Mouse (Mus musculus): ENCODE data around the gene Gimap3. TPM values are rescaled to one million over a fixed set of nuclear protein-coding genes. Genes with fewer than 3 reads are reported as not detected.

The Gimap3 gene
- polyA plus RNA-seq, 1 experiment from 2014 or later = not detected

- 81% methylated on average over 7 of the region's 7 CpGs for WGBS
Observed at GRCm38 (mm10) chr6:48763567-48764270, 6.9 kb downstream of the Gimap3 start.

DNA sequence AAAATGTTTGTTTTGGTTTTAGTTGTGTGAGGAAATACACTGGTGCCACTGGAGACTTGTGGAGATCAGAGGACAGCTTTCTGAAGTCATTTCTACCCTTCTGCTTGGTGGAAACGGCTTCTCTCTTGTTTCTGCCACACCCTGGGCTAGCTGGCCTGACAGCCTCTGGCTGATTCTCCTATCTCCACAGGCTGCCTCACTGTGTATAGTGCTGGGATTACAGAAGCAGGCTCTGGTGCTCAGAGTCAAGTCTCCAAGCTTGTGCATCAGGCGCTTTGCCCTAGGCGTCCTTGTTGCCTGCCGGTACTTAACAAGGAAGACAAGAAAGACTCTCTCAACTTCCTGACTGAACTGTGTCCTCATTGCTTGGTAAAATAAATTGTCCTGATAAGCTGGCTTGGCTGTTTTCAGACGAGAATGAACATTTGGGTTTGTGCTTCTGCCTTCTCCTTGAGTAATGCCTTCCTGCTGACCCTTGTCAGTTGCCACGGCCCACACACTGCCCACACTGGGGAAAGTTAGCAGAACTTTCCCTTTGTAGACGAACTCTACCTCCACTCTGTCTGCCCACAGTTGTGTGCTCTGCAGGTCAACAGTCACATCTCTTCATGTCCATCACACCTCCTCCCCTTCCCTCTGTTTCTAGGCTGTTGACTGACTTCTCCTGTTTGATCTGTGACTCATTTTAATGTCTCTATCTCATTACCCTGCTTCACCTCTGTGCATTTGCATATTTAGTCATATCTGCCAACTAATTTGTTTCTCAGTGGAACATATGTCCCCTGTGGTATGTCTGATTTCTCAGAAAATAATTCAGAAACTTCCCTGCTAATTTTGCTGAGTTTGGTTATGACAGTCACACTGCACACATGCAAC lies 23.3 kb downstream of the Gimap3 start:
- H3K27me3 ChIP-seq (ENCODE audit: control insufficient read depth, insufficient read depth, low read length) = peaks cover 11% of the 10 kb centered on the region
- DNase-seq (ENCODE audit: low spot score) (no peak), ATAC-seq (ENCODE audit: insufficient number of reproducible peaks, low FRiP score, low TSS enrichment, low read depth) (no peak)
- H3K4me3 ChIP-seq (ENCODE audit: low read depth, low read length) = no peak overlapping the region
- peaks cover 3% of the 10 kb centered on the region; the same call in 1 of the 2 replicates for H3K4me1 ChIP-seq (ENCODE audit: control insufficient read depth, insufficient read depth, low read length)
- 54% methylated on average over 7 of the region's 7 CpGs for WGBS
- H3K9me3 ChIP-seq (ENCODE audit: control insufficient read depth, low read length) = no peaks in the 10 kb centered on the region
- no peak overlapping the region for H3K9ac ChIP-seq (ENCODE audit: low read length)
- H3K36me3 ChIP-seq (ENCODE audit: control insufficient read depth, insufficient read depth, low read length) = no peaks in the 10 kb centered on the region
- no peak overlapping the region for H3K4me2 ChIP-seq (ENCODE audit: low read depth, severe bottlenecking)
- H3K27ac ChIP-seq (replicated peaks; ENCODE audit: low read depth, low read length) = no peak overlapping the region

More at GRCm38 (mm10) chr6:48763567-48764270, 6.9 kb downstream of the Gimap3 start:
- DNase-seq (ENCODE audit: low spot score) = no peak
- no peak overlapping the region for H3K27ac ChIP-seq (replicated peaks; ENCODE audit: low read depth, low read length)
- no peaks in the 10 kb centered on the region for H3K36me3 ChIP-seq (ENCODE audit: control insufficient read depth, insufficient read depth, low read length)
- no peaks in the 10 kb centered on the region for H3K4me1 ChIP-seq (ENCODE audit: control insufficient read depth, insufficient read depth, low read length)
- no peak for ATAC-seq (ENCODE audit: insufficient number of reproducible peaks, low FRiP score, low TSS enrichment, low read depth)
- H3K4me2 ChIP-seq (ENCODE audit: low read depth, severe bottlenecking) = no peak overlapping the region
- H3K27me3 ChIP-seq (ENCODE audit: control insufficient read depth, insufficient read depth, low read length) = no peaks in the 10 kb centered on the region
- H3K9me3 ChIP-seq (ENCODE audit: control insufficient read depth, low read length) = no peaks in the 10 kb centered on the region
- no peak overlapping the region for H3K9ac ChIP-seq (ENCODE audit: low read length)
- no peak overlapping the region for H3K4me3 ChIP-seq (ENCODE audit: low read depth, low read length)

DNA sequence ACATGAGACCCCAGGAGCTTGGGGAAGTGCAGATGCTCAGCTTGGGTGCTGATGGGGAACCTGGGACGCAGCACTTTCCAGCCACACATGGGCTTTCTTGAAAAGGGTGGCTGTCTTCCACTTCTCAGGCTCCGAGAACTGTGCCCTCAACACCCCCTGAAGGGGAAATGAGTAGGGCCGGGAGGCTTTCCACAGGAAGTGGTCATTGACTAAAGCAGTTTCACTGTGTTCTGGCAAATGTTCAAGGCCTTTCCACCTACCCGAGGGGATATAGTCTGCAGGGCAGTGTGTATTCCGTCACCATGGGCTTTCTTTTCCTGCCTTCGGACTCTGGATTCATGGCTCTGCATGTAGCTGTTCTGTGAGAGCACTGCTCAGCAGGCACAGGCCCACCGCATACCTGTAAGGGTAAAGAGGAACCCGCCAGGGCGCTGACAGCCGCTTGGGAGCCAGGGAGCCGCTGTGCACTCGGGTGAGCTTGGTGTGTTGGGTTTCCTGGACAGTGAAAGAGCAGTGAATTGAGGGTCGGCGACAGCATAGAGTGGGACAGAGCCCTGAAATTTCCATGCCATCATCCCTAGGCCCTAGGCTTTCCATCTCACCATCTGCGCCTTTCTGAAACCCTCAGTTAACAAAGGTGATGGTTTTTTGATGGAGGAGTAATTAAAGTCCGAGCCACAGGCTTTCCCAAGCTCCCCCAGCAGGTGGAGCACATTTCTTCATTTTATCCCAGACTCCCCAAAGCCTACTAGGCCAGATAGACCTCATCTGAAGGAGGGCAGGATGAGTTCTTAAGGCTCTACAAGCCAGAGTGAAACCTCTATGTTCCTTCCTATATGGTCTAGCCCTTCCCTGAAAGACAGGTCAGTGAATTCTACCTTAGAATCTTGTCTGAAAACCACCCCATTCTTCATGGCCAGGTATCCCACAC lies 24.4 kb downstream of the Gimap3 start, which contains the start of gene Gimap5:
Gene Gimap5, plus strand, starts transcription at position 239 of the 931 bp plus-strand sequence.
- H3K4me3 ChIP-seq (ENCODE audit: low read depth, low read length) = no peak within 1 kb of the TSS
- no peak within 1 kb of the TSS for H3K9ac ChIP-seq (ENCODE audit: low read length)
- 51% methylated on average over 16 of the region's 16 CpGs for WGBS
- H3K27ac ChIP-seq (replicated peaks; ENCODE audit: low read depth, low read length) = no peak within 1 kb of the TSS
- no peaks in the 10 kb centered on the region for H3K9me3 ChIP-seq (ENCODE audit: control insufficient read depth, low read length)
- no peak for ATAC-seq (ENCODE audit: insufficient number of reproducible peaks, low FRiP score, low TSS enrichment, low read depth)
- H3K4me2 ChIP-seq (ENCODE audit: low read depth, severe bottlenecking) = no peak within 1 kb of the TSS
- H3K4me1 ChIP-seq (ENCODE audit: control insufficient read depth, insufficient read depth, low read length) = peaks cover 5% of the 10 kb centered on the region; the same call in 1 of the 2 replicates
- H3K36me3 ChIP-seq (ENCODE audit: control insufficient read depth, insufficient read depth, low read length) = no peaks in the 10 kb centered on the region
- peaks cover 20% of the 10 kb centered on the region for H3K27me3 ChIP-seq (ENCODE audit: control insufficient read depth, insufficient read depth, low read length)
- peak; percentile 41 for DNase-seq (ENCODE audit: low spot score)

DNA sequence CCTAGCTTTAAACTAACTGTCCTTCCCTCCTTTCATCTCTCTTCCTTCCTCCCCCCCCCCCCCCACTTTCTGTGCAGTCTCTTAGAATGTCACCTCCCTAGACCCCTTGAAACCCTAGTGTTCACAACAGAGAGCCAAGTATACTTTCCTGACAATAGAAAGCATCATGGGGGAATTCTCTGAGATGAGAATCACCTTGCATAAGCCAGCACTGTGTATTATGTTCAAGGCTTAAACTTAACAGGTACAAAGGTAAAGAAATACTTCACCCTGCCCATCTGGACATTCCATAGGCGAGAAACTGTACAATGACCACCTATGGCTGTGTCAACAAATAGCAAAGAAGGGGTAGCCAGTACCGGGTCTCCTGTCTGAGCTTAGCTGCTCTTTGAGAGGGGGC lies 25.2 kb downstream of the Gimap3 start:
- Histone ChIP-seq H3K27me3 (ENCODE audit: control insufficient read depth, insufficient read depth, low read length) (peaks cover 20% of the 10 kb centered on the region), H3K4me3 (ENCODE audit: low read depth, low read length) (no peak overlapping the region), H3K4me1 (ENCODE audit: control insufficient read depth, insufficient read depth, low read length) (peaks cover 5% of the 10 kb centered on the region; the same call in 1 of the 2 replicates), H3K4me2 (ENCODE audit: low read depth, severe bottlenecking) (no peak overlapping the region), H3K9ac (ENCODE audit: low read length) (no peak overlapping the region), H3K9me3 (ENCODE audit: control insufficient read depth, low read length) (no peaks in the 10 kb centered on the region), H3K36me3 (ENCODE audit: control insufficient read depth, insufficient read depth, low read length) (no peaks in the 10 kb centered on the region), H3K27ac (replicated peaks; ENCODE audit: low read depth, low read length) (no peak overlapping the region)
- WGBS = 74% methylated on average over 2 of the region's 2 CpGs
- DNase-seq (ENCODE audit: low spot score) (no peak), ATAC-seq (ENCODE audit: insufficient number of reproducible peaks, low FRiP score, low TSS enrichment, low read depth) (no peak)

DNA sequence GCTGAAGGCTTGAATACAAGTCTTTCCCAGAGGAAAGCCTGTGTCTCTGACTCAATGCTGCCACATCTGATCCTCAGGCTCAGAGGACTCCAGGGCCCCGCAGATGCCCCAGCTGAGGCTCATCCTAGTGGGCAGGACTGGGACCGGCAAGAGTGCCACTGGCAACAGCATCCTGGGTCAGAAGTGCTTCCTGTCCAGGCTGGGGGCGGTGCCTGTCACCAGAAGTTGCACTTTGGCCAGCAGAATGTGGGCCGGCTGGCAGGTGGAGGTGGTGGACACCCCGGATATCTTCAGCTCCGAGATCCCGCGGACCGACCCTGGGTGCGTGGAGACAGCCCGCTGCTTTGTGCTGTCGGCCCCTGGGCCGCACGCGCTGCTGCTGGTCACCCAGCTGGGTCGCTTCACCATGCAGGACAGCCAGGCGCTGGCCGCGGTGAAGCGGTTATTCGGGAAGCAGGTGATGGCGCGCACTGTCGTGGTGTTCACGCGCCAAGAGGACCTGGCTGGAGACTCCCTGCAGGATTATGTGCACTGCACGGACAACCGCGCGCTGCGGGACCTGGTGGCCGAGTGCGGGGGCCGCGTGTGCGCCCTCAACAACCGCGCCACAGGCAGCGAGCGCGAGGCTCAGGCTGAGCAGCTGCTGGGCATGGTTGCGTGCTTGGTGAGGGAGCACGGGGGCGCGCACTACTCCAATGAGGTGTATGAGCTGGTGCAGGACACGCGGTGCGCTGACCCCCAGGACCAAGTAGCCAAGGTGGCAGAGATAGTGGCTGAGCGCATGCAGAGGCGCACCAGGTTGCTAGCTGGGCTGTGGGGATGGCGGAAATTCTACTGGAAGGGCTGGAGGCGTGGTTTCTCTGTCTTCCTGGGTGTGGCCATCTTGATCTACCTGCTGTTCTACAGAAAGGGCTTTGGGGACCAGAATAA lies 28.0 kb downstream of the Gimap3 start:
- Histone ChIP-seq H3K4me2 (ENCODE audit: low read depth, severe bottlenecking) (peak overlapping the region; percentile 89), H3K9me3 (ENCODE audit: control insufficient read depth, low read length) (no peaks in the 10 kb centered on the region), H3K36me3 (ENCODE audit: control insufficient read depth, insufficient read depth, low read length) (no peaks in the 10 kb centered on the region), H3K4me1 (ENCODE audit: control insufficient read depth, insufficient read depth, low read length) (peaks cover 5% of the 10 kb centered on the region; the same call in 1 of the 2 replicates), H3K27me3 (ENCODE audit: control insufficient read depth, insufficient read depth, low read length) (peaks cover 20% of the 10 kb centered on the region), H3K4me3 (ENCODE audit: low read depth, low read length) (peak overlapping the region; percentile 36), H3K9ac (ENCODE audit: low read length) (no peak overlapping the region), H3K27ac (replicated peaks; ENCODE audit: low read depth, low read length) (no peak overlapping the region)
- DNase-seq (ENCODE audit: low spot score) (peak; percentile 41), ATAC-seq (ENCODE audit: insufficient number of reproducible peaks, low FRiP score, low TSS enrichment, low read depth) (no peak)
- WGBS = 2% methylated on average over 52 of the region's 52 CpGs

- H3K4me3 ChIP-seq (ENCODE audit: low read depth, low read length) = no peak overlapping the region
- no peaks in the 10 kb centered on the region for H3K36me3 ChIP-seq (ENCODE audit: control insufficient read depth, insufficient read depth, low read length)
- no peak overlapping the region for H3K9ac ChIP-seq (ENCODE audit: low read length)
- H3K27ac ChIP-seq (replicated peaks; ENCODE audit: low read depth, low read length) = no peak overlapping the region
- no peak for DNase-seq (ENCODE audit: low spot score)
- ATAC-seq (ENCODE audit: insufficient number of reproducible peaks, low FRiP score, low TSS enrichment, low read depth) = no peak
- H3K9me3 ChIP-seq (ENCODE audit: control insufficient read depth, low read length) = no peaks in the 10 kb centered on the region
- peaks cover 20% of the 10 kb centered on the region for H3K27me3 ChIP-seq (ENCODE audit: control insufficient read depth, insufficient read depth, low read length)
- H3K4me1 ChIP-seq (ENCODE audit: control insufficient read depth, insufficient read depth, low read length) = peaks cover 5% of the 10 kb centered on the region; the same call in 1 of the 2 replicates
- no peak overlapping the region for H3K4me2 ChIP-seq (ENCODE audit: low read depth, severe bottlenecking)
- 24% methylated on average over 9 of the region's 9 CpGs for WGBS
Observed at GRCm38 (mm10) chr6:48741711-48742206, 28.9 kb downstream of the Gimap3 start.

DNA sequence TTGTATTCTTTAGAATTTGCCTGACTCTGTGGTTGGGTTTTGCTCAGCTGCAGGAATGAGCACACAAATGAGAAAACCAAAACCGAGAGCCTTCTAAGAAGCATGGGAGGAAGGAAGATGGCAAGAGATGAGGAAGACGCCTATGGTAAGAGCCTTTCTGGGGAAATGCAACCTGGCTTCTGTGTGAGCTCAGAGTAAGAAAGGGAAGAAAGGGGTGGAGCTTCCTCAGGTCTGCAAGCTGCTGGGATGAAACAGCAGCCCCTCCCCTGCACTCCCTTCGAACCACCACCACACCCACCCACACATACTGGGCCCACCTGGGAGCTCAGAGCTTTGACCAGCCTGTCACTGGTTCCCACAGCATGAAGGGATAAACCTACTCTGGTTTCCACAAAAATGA lies 29.4 kb downstream of the Gimap3 start:
- Histone ChIP-seq H3K27me3 (ENCODE audit: control insufficient read depth, insufficient read depth, low read length) (peaks cover 20% of the 10 kb centered on the region), H3K27ac (replicated peaks; ENCODE audit: low read depth, low read length) (no peak overlapping the region), H3K36me3 (ENCODE audit: control insufficient read depth, insufficient read depth, low read length) (no peaks in the 10 kb centered on the region), H3K4me1 (ENCODE audit: control insufficient read depth, insufficient read depth, low read length) (peaks cover 5% of the 10 kb centered on the region; the same call in 1 of the 2 replicates), H3K9ac (ENCODE audit: low read length) (no peak overlapping the region), H3K4me3 (ENCODE audit: low read depth, low read length) (no peak overlapping the region), H3K4me2 (ENCODE audit: low read depth, severe bottlenecking) (no peak overlapping the region), H3K9me3 (ENCODE audit: control insufficient read depth, low read length) (no peaks in the 10 kb centered on the region)
- 42% methylated on average over 3 of the region's 3 CpGs for WGBS
- ATAC-seq (ENCODE audit: insufficient number of reproducible peaks, low FRiP score, low TSS enrichment, low read depth) (no peak), DNase-seq (ENCODE audit: low spot score) (no peak)

All from limb, embryonic 11.5 days (tissue).